Mouse (Mus musculus) E14TG2a.4 (cell line): ENCODE data around the gene Itgb4.

Experiments
- CTCF ChIP-seq: conservative IDR thresholded peaks from 2 replicates; pipeline ENCODE4 v1.5.1; 2014; ENCODE audit warnings: low read length
- NANOG ChIP-seq: IDR thresholded peaks from 2 replicates; pipeline ENCODE4 v1.6.1; 2014; ENCODE audit warnings: borderline replicate concordance, low read length, mixed read lengths

DNA sequence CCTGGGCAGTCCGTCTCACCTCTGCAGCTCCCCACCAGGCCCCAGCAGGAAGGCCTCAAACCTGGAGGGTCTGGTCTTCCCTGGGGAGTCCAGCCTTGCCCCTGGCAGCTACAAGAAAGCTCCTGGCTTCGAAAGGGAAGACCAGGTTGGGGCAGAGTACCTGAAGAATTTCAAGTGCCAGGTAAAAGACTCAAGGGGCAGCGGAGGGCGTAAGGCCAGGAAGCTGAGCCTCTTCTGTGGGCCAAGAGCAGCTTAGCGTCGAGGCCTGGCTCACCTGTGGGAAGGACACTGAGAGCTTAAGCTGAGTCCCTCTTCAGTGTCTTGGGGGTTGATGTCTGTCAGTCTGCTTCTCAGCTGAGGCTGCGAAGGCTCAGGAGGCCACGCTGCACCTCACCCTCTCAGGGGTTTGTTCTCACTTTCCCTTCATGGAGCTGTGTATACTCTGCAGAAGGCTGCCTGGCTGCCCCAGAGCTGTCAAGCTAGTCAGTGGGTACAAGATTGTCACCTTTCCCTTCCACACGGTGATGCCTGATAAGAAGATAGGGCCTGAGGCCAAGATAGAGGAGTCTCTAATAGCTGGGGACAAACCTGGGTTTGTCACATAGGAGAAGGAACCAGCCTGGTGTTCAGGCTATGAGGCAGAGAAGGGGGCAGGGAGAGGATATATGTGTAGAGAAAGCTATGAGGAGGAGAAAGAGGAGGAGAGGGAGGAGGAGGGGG, 79.2 kb downstream of the Itgb4 start:
- TF ChIP-seq CTCF = no peak
- no peak for TF ChIP-seq NANOG
